Mouse (Mus musculus) heart, embryonic 14.5 days (tissue): ENCODE measurements at regions not wholly inside any gene's neighbourhood (a gene's known extent, or its start where the extent isn't known, plus 50 kb on each side); places are given as distances from the start of the nearest gene placed in this dataset.
A peak's percentile ranks its signal among the peaks of the same experiment; 100 is the strongest.

ENCODE experiments used
- ATAC-seq: fragments of 200-750 bp; cut with Nextera tagmentation; 2 replicates; pipeline ENCODE4 v1.8.0; 2017; ENCODE audit warnings: low read depth, moderate TSS enrichment; ENCODE audit not compliant: insufficient number of reproducible peaks, insufficient read depth, low FRiP score
- H3K27ac ChIP-seq, 2 experiments: fragments of 200-500 bp in 1 of 2; fragments of 300-500 bp in 1 of 2; sonication (generic) in 1 of 2; replicated peaks in 1 of 2; 2 replicates each; pipeline ENCODE4 v1.5.1; 2012 to 2014; ENCODE audit warnings: low read depth in 2 of 2, low read length in 2 of 2, control low read depth in 1 of 2, mild to moderate bottlenecking in 1 of 2, mixed read lengths in 1 of 2; ENCODE audit not compliant: control insufficient read depth in 1 of 2, insufficient read depth in 1 of 2
- H3K27me3 ChIP-seq: fragments of 300-500 bp; sonication (generic); 2 replicates; pipeline ENCODE4 v1.6.1; 2014; ENCODE audit warnings: mild to moderate bottlenecking, low read length, control low read depth; ENCODE audit not compliant: control insufficient read depth, insufficient read depth
- H3K36me3 ChIP-seq: fragments of 300-500 bp; sonication (generic); 2 replicates; pipeline ENCODE4 v1.6.1; 2014; ENCODE audit warnings: mild to moderate bottlenecking, control low read depth, low read length, mixed read lengths; ENCODE audit not compliant: control insufficient read depth, insufficient read depth
- H3K4me1 ChIP-seq, 2 experiments: fragments of 200-500 bp in 1 of 2; fragments of 300-500 bp in 1 of 2; sonication (generic) in 1 of 2; 2 replicates each; pipeline ENCODE4 v1.6.1; 2012 to 2014; ENCODE audit warnings: low read length in 2 of 2, control low read depth in 1 of 2, mixed read lengths in 1 of 2; ENCODE audit not compliant: control insufficient read depth in 2 of 2, insufficient read depth in 2 of 2
- H3K4me2 ChIP-seq: fragments of 300-500 bp; sonication (generic); 2 replicates; pipeline ENCODE4 v1.6.1; 2014; ENCODE audit warnings: mild to moderate bottlenecking, low read length
- H3K4me3 ChIP-seq, 2 experiments: fragments of 200-500 bp in 1 of 2; fragments of 300-500 bp in 1 of 2; sonication (generic) in 1 of 2; 2 replicates each; pipeline ENCODE4 v1.5.1; 2012 to 2014; ENCODE audit warnings: low read length in 2 of 2, mild to moderate bottlenecking in 2 of 2, control low read depth in 1 of 2, low read depth in 1 of 2, moderate library complexity in 1 of 2; ENCODE audit not compliant: control insufficient read depth in 1 of 2, insufficient read depth in 1 of 2
- H3K9ac ChIP-seq: fragments of 300-500 bp; sonication (generic); 2 replicates; pipeline ENCODE4 v1.6.1; 2014; ENCODE audit warnings: mild to moderate bottlenecking, low read length
- H3K9me3 ChIP-seq: fragments of 300-500 bp; sonication (generic); 2 replicates; pipeline ENCODE4 v1.6.1; 2016; ENCODE audit warnings: low read length, control low read depth; ENCODE audit not compliant: control insufficient read depth
- WGBS: fragments of 180-500 bp; shearing (Covaris S2); extraction: QIAGEN DNeasy Blood & Tissue Kit; methylation state at CpG from one replicate; pipeline ENCODE4 v1.1.7; 2014; 5-methylcytosine and 5-hydroxymethylcytosine counted together

- no peaks in the 10 kb centered on the region for H3K36me3 ChIP-seq
- H3K4me3 ChIP-seq: no peak overlapping the region
- ATAC-seq: no peak
- no peak overlapping the region for H3K9ac ChIP-seq
- WGBS: 73% methylated on average over 7 of the region's 7 CpGs
- no peaks in the 10 kb centered on the region for H3K9me3 ChIP-seq
- no peak overlapping the region for H3K27ac ChIP-seq
- no peaks in the 10 kb centered on the region for H3K27me3 ChIP-seq
- H3K4me2 ChIP-seq: no peak overlapping the region
- peaks cover 5 to 9% of the 10 kb centered on the region in 2 experiments; a peak in 3 of 4 replicates for H3K4me1 ChIP-seq
Measured at GRCm38 (mm10) chr9:31690921-31691475, 222.3 kb downstream of the Barx2 start.

GRCm38 (mm10) chr9:31688398-31688705 lies 224.1 kb upstream of the Tmem45b start:
- peak overlapping the region; percentile 28; the same call in 1 of the 2 replicates for H3K9ac ChIP-seq
- WGBS: 4% methylated on average over 3 of the region's 3 CpGs
- peak overlapping the region; percentile 63 for H3K4me2 ChIP-seq
- no peaks in the 10 kb centered on the region for H3K36me3 ChIP-seq
- H3K4me1 ChIP-seq: peaks cover 7 to 9% of the 10 kb centered on the region in 2 experiments; a peak in 3 of 4 replicates
- no peaks in the 10 kb centered on the region for H3K9me3 ChIP-seq
- peak overlapping the region; percentile 10 to 15 for H3K4me3 ChIP-seq
- no peak for ATAC-seq
- no peak overlapping the region for H3K27ac ChIP-seq
- 0 out of 2 replicates have a peak, but pooled peaks cover under 1% of the 10 kb centered on the region for H3K27me3 ChIP-seq

GRCm38 (mm10) chr9:31687686-31688397 lies 223.6 kb upstream of the Tmem45b start:
- ATAC-seq: no peak
- 23% methylated on average over 17 of the region's 17 CpGs for WGBS
- H3K4me1 ChIP-seq: peaks cover 9 to 10% of the 10 kb centered on the region in 2 experiments; a peak in 3 of 4 replicates
- H3K4me3 ChIP-seq: peak overlapping the region; percentile 10 to 15
- H3K36me3 ChIP-seq: no peaks in the 10 kb centered on the region
- H3K4me2 ChIP-seq: peak overlapping the region; percentile 63
- H3K27me3 ChIP-seq: 0 out of 2 replicates have a peak, but pooled peaks cover 5% of the 10 kb centered on the region
- H3K9me3 ChIP-seq: no peaks in the 10 kb centered on the region
- peak overlapping the region; percentile 28; the same call in 1 of the 2 replicates for H3K9ac ChIP-seq
- H3K27ac ChIP-seq: no peak overlapping the region

GRCm38 (mm10) chr9:31686466-31686865 lies 222.2 kb upstream of the Tmem45b start:
- H3K9ac ChIP-seq: no peak overlapping the region
- no peak overlapping the region for H3K4me2 ChIP-seq
- H3K4me3 ChIP-seq: no peak overlapping the region
- ATAC-seq: no peak
- no peaks in the 10 kb centered on the region for H3K9me3 ChIP-seq
- WGBS: 82% methylated on average over 5 of the region's 5 CpGs
- 0 out of 2 replicates have a peak, but pooled peaks cover 5% of the 10 kb centered on the region for H3K27me3 ChIP-seq
- H3K36me3 ChIP-seq: no peaks in the 10 kb centered on the region
- H3K4me1 ChIP-seq: peaks cover 9 to 10% of the 10 kb centered on the region in 2 experiments; a peak in 3 of 4 replicates
- no peak overlapping the region for H3K27ac ChIP-seq

GRCm38 (mm10) chr9:31684812-31685188 lies 220.5 kb upstream of the Tmem45b start:
- H3K4me2 ChIP-seq: no peak overlapping the region
- no peak overlapping the region for H3K27ac ChIP-seq
- H3K36me3 ChIP-seq: no peaks in the 10 kb centered on the region
- no peak overlapping the region for H3K9ac ChIP-seq
- no peaks in the 10 kb centered on the region for H3K9me3 ChIP-seq
- no peak overlapping the region for H3K4me3 ChIP-seq
- peaks cover 9 to 10% of the 10 kb centered on the region in 2 experiments; a peak in 3 of 4 replicates for H3K4me1 ChIP-seq
- ATAC-seq: no peak
- 84% methylated on average over 8 of the region's 8 CpGs for WGBS
- 0 out of 2 replicates have a peak, but pooled peaks cover 5% of the 10 kb centered on the region for H3K27me3 ChIP-seq

- Histone ChIP-seq H3K36me3 (no peaks in the 10 kb centered on the region), H3K27me3 (0 out of 2 replicates have a peak, but pooled peaks cover 5% of the 10 kb centered on the region), H3K27ac (no peak overlapping the region), H3K4me1 (peaks cover 9 to 10% of the 10 kb centered on the region in 2 experiments; a peak in 3 of 4 replicates), H3K4me3 (no peak overlapping the region), H3K9ac (no peak overlapping the region), H3K4me2 (no peak overlapping the region), H3K9me3 (no peaks in the 10 kb centered on the region)
- WGBS: 59% methylated on average over 14 of the region's 18 CpGs
- ATAC-seq: no peak
Measured at GRCm38 (mm10) chr9:31684099-31684811, 220.0 kb upstream of the Tmem45b start.

GRCm38 (mm10) chr9:31683302-31684081 lies 219.2 kb upstream of the Tmem45b start:
- Histone ChIP-seq H3K36me3 (no peaks in the 10 kb centered on the region), H3K4me3 (peak overlapping the region in 1 of 2 experiments; percentile 2; a peak in 1 of 4 replicates)
- no peak for ATAC-seq

More at GRCm38 (mm10) chr9:31683302-31684081, 219.2 kb upstream of the Tmem45b start:
- no peak overlapping the region for H3K9ac ChIP-seq
- 0 out of 2 replicates have a peak, but pooled peaks cover 5% of the 10 kb centered on the region for H3K27me3 ChIP-seq
- peak overlapping the region; percentile 48 for H3K4me2 ChIP-seq
- no peaks in the 10 kb centered on the region for H3K9me3 ChIP-seq
- no peak overlapping the region for H3K27ac ChIP-seq
- H3K4me1 ChIP-seq: peaks cover 7 to 8% of the 10 kb centered on the region in 2 experiments; a peak in 3 of 4 replicates
- WGBS: 10% methylated on average over 19 of the region's 19 CpGs
